ENCODE assay signal across 19 mouse cellular contexts in the genomic region with DNA sequence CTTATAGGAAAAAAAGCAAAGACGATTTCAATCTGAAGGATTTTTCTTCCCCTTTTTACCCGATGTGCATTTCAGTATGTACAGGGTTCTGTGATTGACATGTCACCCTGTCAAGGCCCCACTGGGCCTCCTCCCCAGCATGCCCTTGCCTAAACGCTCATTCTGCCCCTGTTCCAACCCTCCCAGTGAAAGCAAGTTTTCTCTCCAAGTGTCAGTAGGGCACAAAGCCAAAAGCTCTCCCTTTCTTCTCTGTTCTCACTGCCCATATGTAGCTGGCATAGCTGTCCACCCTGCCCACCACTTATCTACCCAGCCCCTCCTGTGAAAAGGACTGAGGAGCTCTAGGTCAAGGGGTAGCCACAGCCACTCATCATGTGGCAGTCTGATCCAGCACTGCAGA. TPM values are rescaled to one million over a fixed set of nuclear protein-coding genes. Genes with fewer than 3 reads are reported as not detected.
DNase-seq lines count a peak whose midpoint lies in the region; ATAC-seq and TF ChIP-seq lines count a peak whose summit lies in the region.
"Had no signal": no experiment of that assay in that cellular context is flagged by ENCODE, and none has a peak within 500 bp of the region (broad histone marks: within the 10 kb centered on the region; RNA-seq: fewer than 3 reads in every experiment).

No protein-coding gene starts in this region.

- no peak overlapping the region for H3K4me3 ChIP-seq in intestine, embryonic 15.5 days (replicated peaks)
- no peak overlapping the region for H3K4me3 ChIP-seq in intestine, postnatal 0 days (ENCODE audit: low read depth, low read length)
- no peak overlapping the region for H3K4me3 ChIP-seq in midbrain, embryonic 14.5 days (replicated peaks; ENCODE audit: low read depth, low read length)
- H3K4me3 ChIP-seq: erythroblast, embryonic 14.5 days; gastrocnemius, adult 2 months; left cerebral cortex, adult 2 months; limb, embryonic 13.5 days; stomach, embryonic 15.5 days had no signal

- DNase-seq in NIH3T3 (ENCODE audit: low read depth) = peak; percentile 59
- peak; percentile 54 for DNase-seq in brain, embryonic 14.5 days (ENCODE audit: low read depth)
- peak; percentile 26 for DNase-seq in midbrain, embryonic 14.5 days
- DNase-seq in kidney, adult 18-20 months = no peak
- DNase-seq in lung, adult 18-20 months = no peak
- DNase-seq: adrenal gland, postnatal 14 days; cerebellum, adult 2 months; gastrocnemius, adult 2 months; heart, postnatal 10 days; kidney, postnatal 10 days; lung, postnatal 10 days; spleen, adult 18-20 months had no signal

- TF ChIP-seq POLR2A in brain, embryonic 14.5 days (IDR thresholded peaks at IDR 0.05; ENCODE audit: borderline replicate concordance, extremely low read depth, insufficient read depth, insufficient read length, poor library complexity, severe bottlenecking) = no peak

- H3K9me3 ChIP-seq in intestine, embryonic 15.5 days = no peaks in the 10 kb centered on the region
- H3K9me3 ChIP-seq in intestine, postnatal 0 days (ENCODE audit: control insufficient read depth) = no peaks in the 10 kb centered on the region
- H3K9me3 ChIP-seq in midbrain, embryonic 14.5 days (ENCODE audit: control insufficient read depth, low read length) = no peaks in the 10 kb centered on the region
- H3K9me3 ChIP-seq: limb, embryonic 13.5 days; stomach, embryonic 15.5 days had no signal

- no peaks in the 10 kb centered on the region for H3K27me3 ChIP-seq in intestine, embryonic 15.5 days (replicated peaks)
- H3K27me3 ChIP-seq in intestine, postnatal 0 days (replicated peaks; ENCODE audit: control insufficient read depth, insufficient read depth, low read length) = no peaks in the 10 kb centered on the region
- H3K27me3 ChIP-seq in midbrain, embryonic 14.5 days (ENCODE audit: control insufficient read depth, insufficient read depth, low read length) = no peaks in the 10 kb centered on the region
- H3K27me3 ChIP-seq: limb, embryonic 13.5 days; stomach, embryonic 15.5 days had no signal

- H3K4me1 ChIP-seq in intestine, embryonic 15.5 days (replicated peaks) = peaks cover 22% of the 10 kb centered on the region
- H3K4me1 ChIP-seq in intestine, postnatal 0 days (replicated peaks; ENCODE audit: control insufficient read depth, insufficient read depth, low read length) = no peaks in the 10 kb centered on the region
- H3K4me1 ChIP-seq in midbrain, embryonic 14.5 days (ENCODE audit: control insufficient read depth, insufficient read depth, low read length) = peaks cover 52% of the 10 kb centered on the region
- H3K4me1 ChIP-seq: stomach, embryonic 15.5 days had no signal

- H3K9ac ChIP-seq in intestine, embryonic 15.5 days = no peak overlapping the region
- no peak overlapping the region for H3K9ac ChIP-seq in intestine, postnatal 0 days (ENCODE audit: low read depth, low read length)
- no peak overlapping the region for H3K9ac ChIP-seq in midbrain, embryonic 14.5 days (replicated peaks; ENCODE audit: low read length)
- H3K9ac ChIP-seq: limb, embryonic 13.5 days; liver, embryonic 14.5 days; stomach, embryonic 15.5 days had no signal

- H3K27ac ChIP-seq in intestine, embryonic 15.5 days = no peak overlapping the region
- H3K27ac ChIP-seq in intestine, postnatal 0 days (ENCODE audit: low read depth, low read length) = no peak overlapping the region
- no peak overlapping the region for H3K27ac ChIP-seq in midbrain, embryonic 14.5 days (replicated peaks; ENCODE audit: low read depth, low read length)
- H3K27ac ChIP-seq: gastrocnemius, adult 2 months; left cerebral cortex, adult 2 months; liver, embryonic 14.5 days; stomach, embryonic 15.5 days had no signal

- peak; percentile 16; the same call in 1 of the 2 replicates for ATAC-seq in intestine, embryonic 15.5 days
- no peak for ATAC-seq in intestine, postnatal 0 days
- no peak for ATAC-seq in midbrain, embryonic 14.5 days (ENCODE audit: low FRiP score, low TSS enrichment)

- no peak for TF ChIP-seq CTCF in intestine, postnatal 0 days (IDR thresholded peaks at IDR 0.05; ENCODE audit: low read depth)
- TF ChIP-seq CTCF in brain, embryonic 14.5 days (IDR thresholded peaks at IDR 0.05; ENCODE audit: borderline replicate concordance, extremely low read depth, insufficient read depth, insufficient read length) = no peak

- no peak overlapping the region for H3K4me2 ChIP-seq in intestine, embryonic 15.5 days (replicated peaks)
- no peak overlapping the region for H3K4me2 ChIP-seq in intestine, postnatal 0 days (replicated peaks; ENCODE audit: low read depth)
- no peak overlapping the region for H3K4me2 ChIP-seq in midbrain, embryonic 14.5 days (ENCODE audit: low read length)
- H3K4me2 ChIP-seq: limb, embryonic 13.5 days; stomach, embryonic 15.5 days had no signal

- WGBS in intestine, embryonic 15.5 days = 54% methylated on average over 3 of the region's 3 CpGs
- 67% methylated on average over 3 of the region's 3 CpGs for WGBS in intestine, postnatal 0 days
- WGBS in midbrain, embryonic 14.5 days = 25% methylated on average over 3 of the region's 3 CpGs

- no peaks in the 10 kb centered on the region for H3K36me3 ChIP-seq in intestine, embryonic 15.5 days
- no peaks in the 10 kb centered on the region for H3K36me3 ChIP-seq in intestine, postnatal 0 days (ENCODE audit: control insufficient read depth, insufficient read depth)
- no peaks in the 10 kb centered on the region for H3K36me3 ChIP-seq in midbrain, embryonic 14.5 days (ENCODE audit: control insufficient read depth, insufficient read depth, low read length)
- H3K36me3 ChIP-seq: limb, embryonic 13.5 days; stomach, embryonic 15.5 days had no signal

RNA-seq across cellular contexts. Expression of a gene that starts 17.8 kb away (rescaled TPM):
- 0.31 and 0.52 TPM in 2 replicates for polyA plus RNA-seq in intestine, embryonic 15.5 days (2015; fragmentation: Nextera tagmentation; extraction: Ambion mirVana)
- polyA plus RNA-seq in intestine, postnatal 0 days (2015; fragmentation: Nextera tagmentation; extraction: Ambion mirVana) = 2.8 and 3.2 TPM in 2 replicates
- 23.4 and 28.4 TPM in 2 replicates for polyA plus RNA-seq in brain, embryonic 14.5 days (2012; rRNA removed)
- 7.5 and 8.3 TPM in 2 replicates for polyA plus RNA-seq in midbrain, embryonic 14.5 days (2014; fragmentation: Nextera tagmentation; extraction: Ambion mirVana)
- polyA plus RNA-seq: erythroblast, embryonic 14.5 days had no signal

Comparison
In these comparisons a context has a peak if more than half of its experiments do, and no peak if none do; other contexts are left out.
1. DNase-seq: peak in NIH3T3 (single experiment), brain, embryonic 14.5 days (single experiment) and midbrain, embryonic 14.5 days (single experiment); none in kidney, adult 18-20 months (single experiment) and lung, adult 18-20 months (0 of 2).